In the genomic region with DNA sequence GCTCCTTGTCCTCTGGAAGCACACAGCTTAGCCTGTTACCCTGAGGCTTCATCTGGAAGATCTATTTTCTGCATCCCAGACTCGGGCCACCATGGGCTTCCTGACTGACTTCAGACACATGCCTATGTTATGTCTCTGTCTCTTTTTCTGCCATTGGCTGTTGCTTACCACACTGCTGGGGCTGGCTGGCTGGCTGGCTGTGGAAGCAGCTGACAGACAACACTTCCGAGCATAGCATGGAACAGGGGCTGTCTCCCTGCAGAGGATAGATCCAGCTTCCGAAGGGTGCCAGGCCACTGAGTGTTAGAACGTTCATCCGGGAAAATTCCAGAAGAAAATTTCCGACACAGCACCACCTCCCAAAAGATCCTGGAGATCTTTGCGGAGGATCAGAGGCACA, we compare ENCODE assay signal across 22 mouse cellular contexts.
A peak's percentile ranks its signal among the peaks of the same experiment; 100 is the strongest.
DNase-seq lines count a peak whose midpoint lies in the region; ATAC-seq and TF ChIP-seq lines count a peak whose summit lies in the region.
"Had no signal": no experiment of that assay in that cellular context is flagged by ENCODE, and none has a peak within 500 bp of the region (broad histone marks: within the 10 kb centered on the region; RNA-seq: fewer than 3 reads in every experiment).

No protein-coding gene starts in this region.

- no peaks in the 10 kb centered on the region for H3K4me1 ChIP-seq in forebrain, embryonic 13.5 days
- no peaks in the 10 kb centered on the region for H3K4me1 ChIP-seq in forebrain, embryonic 16.5 days (replicated peaks; ENCODE audit: control insufficient read depth, insufficient read depth, low read length)
- no peaks in the 10 kb centered on the region for H3K4me1 ChIP-seq in kidney, adult 2 months (ENCODE audit: control insufficient read depth, insufficient read depth, low read length)
- H3K4me1 ChIP-seq in kidney, embryonic 16.5 days (ENCODE audit: insufficient read depth, low read length) = no peaks in the 10 kb centered on the region
- H3K4me1 ChIP-seq in CH12.LX (ENCODE audit: control insufficient read depth in 1 of 2, insufficient read depth in 2 of 2) = peaks cover 10 to 33% of the 10 kb centered on the region in 2 experiments
- H3K4me1 ChIP-seq: limb, embryonic 12.5 days; liver, embryonic 15.5 days had no signal

- whole genome bisulfite sequencing in forebrain, embryonic 13.5 days = 77% methylated on average over 7 of the region's 7 CpGs
- WGBS in forebrain, embryonic 16.5 days = 65% methylated on average over 7 of the region's 7 CpGs
- 76% methylated on average over 7 of the region's 7 CpGs for WGBS in kidney, adult 2 months
- 70% methylated on average over 7 of the region's 7 CpGs for WGBS in kidney, embryonic 16.5 days

- in situ Hi-C loops in CH12.LX (cut with MboI; ENCODE audit: low pct_ligation_motif_present, low pct_unique_long_range_greater_than_20kb, low sequenced_read_pairs) = loop anchor here (10.0 kb wide), 2 partner anchors 53 to 97 kb away; partner anchors contain the start of gene Rrbp1

- no peak for TF ChIP-seq EP300 in CH12.LX (IDR thresholded peaks at IDR 0.05; ENCODE audit: low read length)

- H3K9me3 ChIP-seq in forebrain, embryonic 13.5 days (replicated peaks) = no peaks in the 10 kb centered on the region
- no peaks in the 10 kb centered on the region for H3K9me3 ChIP-seq in forebrain, embryonic 16.5 days (ENCODE audit: control insufficient read depth, low read length)
- no peaks in the 10 kb centered on the region for H3K9me3 ChIP-seq in kidney, embryonic 16.5 days (ENCODE audit: low read length)
- no peaks in the 10 kb centered on the region for H3K9me3 ChIP-seq in CH12.LX (replicated peaks; ENCODE audit: low read length)
- H3K9me3 ChIP-seq: limb, embryonic 12.5 days; liver, embryonic 15.5 days had no signal

- H3K4me3 ChIP-seq in forebrain, embryonic 13.5 days = no peak overlapping the region
- no peak overlapping the region for H3K4me3 ChIP-seq in forebrain, embryonic 16.5 days (replicated peaks; ENCODE audit: low read length)
- no peak overlapping the region for H3K4me3 ChIP-seq in kidney, adult 2 months (ENCODE audit: insufficient read depth, low read depth, low read length)
- no peak overlapping the region for H3K4me3 ChIP-seq in kidney, embryonic 16.5 days (ENCODE audit: low read length)
- H3K4me3 ChIP-seq in CH12.LX (replicated peaks in 1 of 3; ENCODE audit: low read depth in 2 of 3, low read length in 2 of 3, poor library complexity in 1 of 3) = peak overlapping the region in 1 of 3 experiments; percentile 0
- H3K4me3 ChIP-seq: gastrocnemius, adult 2 months; layer of hippocampus, adult 2 months; left cerebral cortex, adult 2 months; limb, embryonic 12.5 days; liver, embryonic 15.5 days had no signal

- DNase-seq in kidney, adult 2 months = peak; percentile 8
- DNase-seq in lung, postnatal 14 days = peak; percentile 7
- DNase-seq in lung, postnatal 36 days = no peak
- DNase-seq in CH12.LX (ENCODE audit: extremely low read depth) = peak; percentile 38
- DNase-seq: adrenal gland, adult 8-10 months; cerebellum, adult 2 months; cerebellum, postnatal 14 days; gastrocnemius, adult 2 months; heart, postnatal 14 days; kidney, postnatal 36 days; thymus, postnatal 4 days had no signal

- peak; percentile 8; the same call in 1 of the 2 replicates for ATAC-seq in forebrain, embryonic 13.5 days
- no peak for ATAC-seq in forebrain, embryonic 16.5 days
- ATAC-seq in kidney, embryonic 16.5 days (ENCODE audit: low FRiP score, low TSS enrichment) = no peak
- ATAC-seq in megakaryocyte, adult 5-6 weeks (ENCODE audit: poor library complexity, severe bottlenecking) = no peak
- ATAC-seq: activated CD4-positive, CD25-positive, alpha-beta regulatory T cell, adult 4 months; CD4-positive, CD25-positive, alpha-beta regulatory T cell, adult 4 months; hindbrain, postnatal 0 days had no signal

- no peak for TF ChIP-seq POLR2A in kidney, adult 2 months (IDR thresholded peaks at IDR 0.05; ENCODE audit: low read depth, low read length)
- no peak for TF ChIP-seq POLR2A in CH12.LX (IDR thresholded peaks at IDR 0.05; ENCODE audit: low read depth, low read length)

- no peak for TF ChIP-seq RAD21 in CH12.LX (IDR thresholded peaks at IDR 0.05; ENCODE audit: low read depth, low read length)

- no peaks in the 10 kb centered on the region for H3K27me3 ChIP-seq in forebrain, embryonic 13.5 days
- H3K27me3 ChIP-seq in forebrain, embryonic 16.5 days (replicated peaks; ENCODE audit: control insufficient read depth, insufficient read depth, low read length) = no peaks in the 10 kb centered on the region
- H3K27me3 ChIP-seq in kidney, adult 2 months (replicated peaks; ENCODE audit: control insufficient read depth, insufficient read depth, low read length) = no peaks in the 10 kb centered on the region
- H3K27me3 ChIP-seq in kidney, embryonic 16.5 days (ENCODE audit: insufficient read depth, low read length) = no peaks in the 10 kb centered on the region
- peaks cover 40% of the 10 kb centered on the region for H3K27me3 ChIP-seq in CH12.LX (replicated peaks)
- H3K27me3 ChIP-seq: limb, embryonic 12.5 days; liver, embryonic 15.5 days had no signal

- no peaks in the 10 kb centered on the region for H3K36me3 ChIP-seq in forebrain, embryonic 13.5 days (ENCODE audit: poor library complexity, severe bottlenecking)
- H3K36me3 ChIP-seq in forebrain, embryonic 16.5 days (ENCODE audit: control insufficient read depth, insufficient read depth) = no peaks in the 10 kb centered on the region
- no peaks in the 10 kb centered on the region for H3K36me3 ChIP-seq in kidney, adult 2 months (ENCODE audit: control insufficient read depth, insufficient read depth, low read length)
- H3K36me3 ChIP-seq in kidney, embryonic 16.5 days (ENCODE audit: insufficient read depth, low read length) = no peaks in the 10 kb centered on the region
- H3K36me3 ChIP-seq in CH12.LX (replicated peaks in 1 of 2; ENCODE audit: control insufficient read depth in 1 of 2, insufficient read depth in 1 of 2, low read length in 1 of 2) = no peaks in the 10 kb centered on the region
- H3K36me3 ChIP-seq: limb, embryonic 12.5 days; liver, embryonic 15.5 days had no signal

- H3K4me2 ChIP-seq in forebrain, embryonic 13.5 days = no peak overlapping the region
- no peak overlapping the region for H3K4me2 ChIP-seq in forebrain, embryonic 16.5 days (ENCODE audit: low read length)
- no peak overlapping the region for H3K4me2 ChIP-seq in kidney, embryonic 16.5 days (replicated peaks; ENCODE audit: low read depth, low read length)
- H3K4me2 ChIP-seq in CH12.LX (ENCODE audit: insufficient read depth, low read depth, poor library complexity, severe bottlenecking) = peak overlapping the region; percentile 53
- H3K4me2 ChIP-seq: limb, embryonic 12.5 days; liver, embryonic 15.5 days had no signal

- no peak for TF ChIP-seq CTCF in kidney, adult 2 months (conservative IDR thresholded peaks at IDR 0.05; ENCODE audit: insufficient read depth, insufficient read length, low read depth, low read length)
- TF ChIP-seq CTCF in CH12.LX (conservative IDR thresholded peaks at IDR 0.05 in 1 of 2, IDR thresholded peaks at IDR 0.05 in 1 of 2; ENCODE audit: low read depth in 2 of 2, low read length in 2 of 2) = no peak

- no peak overlapping the region for H3K27ac ChIP-seq in forebrain, embryonic 13.5 days
- no peak overlapping the region for H3K27ac ChIP-seq in forebrain, embryonic 16.5 days (ENCODE audit: low read length)
- H3K27ac ChIP-seq in kidney, adult 2 months (ENCODE audit: insufficient read depth, low read depth, low read length) = no peak overlapping the region
- H3K27ac ChIP-seq in kidney, embryonic 16.5 days (ENCODE audit: low read length) = no peak overlapping the region
- no peak overlapping the region for H3K27ac ChIP-seq in CH12.LX (ENCODE audit: insufficient read depth, low read depth)
- H3K27ac ChIP-seq: gastrocnemius, adult 2 months; hindbrain, postnatal 0 days; layer of hippocampus, adult 2 months; left cerebral cortex, adult 2 months; limb, embryonic 12.5 days; liver, embryonic 15.5 days had no signal

- H3K9ac ChIP-seq in forebrain, embryonic 13.5 days = no peak overlapping the region
- H3K9ac ChIP-seq in forebrain, embryonic 16.5 days (replicated peaks; ENCODE audit: low read depth, low read length) = no peak overlapping the region
- H3K9ac ChIP-seq in kidney, embryonic 16.5 days (replicated peaks; ENCODE audit: low read length) = no peak overlapping the region
- no peak overlapping the region for H3K9ac ChIP-seq in CH12.LX (ENCODE audit: insufficient read depth, low read depth)
- H3K9ac ChIP-seq: limb, embryonic 12.5 days; liver, embryonic 15.5 days had no signal

- no peaks in the 10 kb centered on the region for H3K79me2 ChIP-seq in CH12.LX (replicated peaks; ENCODE audit: control insufficient read depth, extremely low read depth, insufficient read depth, poor library complexity, severe bottlenecking)

- dilution Hi-C loops in CH12.LX (cut with MboI; ENCODE audit: extremely low pct_ligation_motif_present, extremely low pct_unique_long_range_greater_than_20kb, low sequenced_read_pairs) = no loop called here

TF ChIP-seq in CH12.LX, 34 proteins besides CTCF, POLR2A, EP300 and RAD21:
- no peak for TF ChIP-seq CHD1 (IDR thresholded peaks at IDR 0.05; ENCODE audit: low read depth, low read length)
- TF ChIP-seq JUND (conservative IDR thresholded peaks at IDR 0.05; ENCODE audit: low read depth, low read length) = no peak
- TF ChIP-seq TCF12 (IDR thresholded peaks at IDR 0.05; ENCODE audit: low read depth, low read length) = no peak
- TF ChIP-seq UBTF (IDR thresholded peaks at IDR 0.05; ENCODE audit: low read depth, low read length) = no peak
- no peak for TF ChIP-seq ZKSCAN1 (IDR thresholded peaks at IDR 0.05; ENCODE audit: borderline replicate concordance, low read depth, low read length)
